Mouse (Mus musculus): ENCODE measurements around the gene Gm20708.

DNA sequence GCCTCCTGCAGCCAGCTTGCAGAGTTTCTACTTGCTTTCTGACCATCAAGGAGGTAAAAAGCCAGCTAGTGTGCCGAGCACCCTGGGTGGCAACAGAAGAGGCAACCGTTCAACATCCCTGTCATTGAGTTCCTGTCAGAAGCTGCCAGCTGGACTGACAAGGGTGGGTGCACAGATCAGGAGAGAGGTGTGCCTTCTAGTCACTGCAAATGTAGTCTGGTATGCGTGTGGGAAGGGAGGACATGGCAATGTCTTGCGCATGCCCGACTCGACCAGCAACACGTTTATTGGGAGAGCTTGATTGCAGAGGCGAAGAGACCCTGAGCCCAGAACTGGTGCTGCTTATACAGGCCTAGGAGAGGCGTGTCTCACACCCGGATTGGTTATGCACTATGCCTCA, 48.0 kb downstream of the Gm20708 start:
- TF ChIP-seq MAX (IDR thresholded peaks at IDR 0.05; ENCODE audit: low read depth) (no peak), POLR2A (IDR thresholded peaks at IDR 0.05; ENCODE audit: insufficient read length, low read depth) (no peak), POLR2AphosphoS2 (IDR thresholded peaks at IDR 0.05; ENCODE audit: insufficient read length, low read depth) (peak; percentile 48), MYOG (IDR thresholded peaks at IDR 0.05; ENCODE audit: control insufficient read depth in 1 of 3, insufficient read depth in 1 of 3, insufficient read length in 2 of 3, low read depth in 2 of 3) (no peak), TCF12 (IDR thresholded peaks at IDR 0.05; ENCODE audit: insufficient read depth, poor library complexity, severe bottlenecking) (no peak), SRF (IDR thresholded peaks at IDR 0.05; ENCODE audit: control insufficient read depth, insufficient read length, low read depth) (no peak), CEBPB (IDR thresholded peaks at IDR 0.05; ENCODE audit: insufficient read depth, poor library complexity, severe bottlenecking) (no peak), E2F4 (IDR thresholded peaks at IDR 0.05; ENCODE audit: insufficient read depth) (no peak), TCF3 (IDR thresholded peaks at IDR 0.05; ENCODE audit: insufficient read length, low read depth) (no peak), MYOD1 (IDR thresholded peaks at IDR 0.05; ENCODE audit: control insufficient read depth in 1 of 3, insufficient read length in 2 of 3, low read depth in 2 of 3) (no peak)
